Mouse (Mus musculus) right cerebral cortex, postnatal 14 days (tissue): ENCODE measurements at regions not wholly inside any gene's neighbourhood (a gene's known extent, or its start where the extent isn't known, plus 50 kb on each side); places are given as distances from the start of the nearest gene placed in this dataset.

ENCODE experiments used
- DNase-seq: peaks from one replicate; pipeline ENCODE4 v3.0.0; 2022

DNA sequence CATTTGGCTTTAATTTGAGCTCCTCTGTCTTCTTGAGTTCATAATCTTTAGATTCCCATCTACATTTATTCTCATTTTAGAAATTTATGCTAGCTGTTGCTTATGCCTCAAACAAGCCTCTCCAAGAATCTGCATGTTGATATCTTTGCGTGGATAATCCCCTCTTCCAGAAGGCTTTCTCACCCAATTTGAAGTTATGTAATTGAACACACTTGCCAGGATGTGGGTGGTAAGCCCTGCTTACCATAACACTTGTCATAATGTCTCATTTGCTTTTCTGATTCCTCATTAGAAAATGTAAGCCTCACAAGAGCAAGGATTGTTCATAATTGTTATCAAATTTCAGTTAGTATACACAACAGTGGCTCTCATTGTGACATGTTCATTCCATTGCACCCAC lies 266.0 kb downstream of the Olfm4 start:
- no peak for DNase-seq

DNA sequence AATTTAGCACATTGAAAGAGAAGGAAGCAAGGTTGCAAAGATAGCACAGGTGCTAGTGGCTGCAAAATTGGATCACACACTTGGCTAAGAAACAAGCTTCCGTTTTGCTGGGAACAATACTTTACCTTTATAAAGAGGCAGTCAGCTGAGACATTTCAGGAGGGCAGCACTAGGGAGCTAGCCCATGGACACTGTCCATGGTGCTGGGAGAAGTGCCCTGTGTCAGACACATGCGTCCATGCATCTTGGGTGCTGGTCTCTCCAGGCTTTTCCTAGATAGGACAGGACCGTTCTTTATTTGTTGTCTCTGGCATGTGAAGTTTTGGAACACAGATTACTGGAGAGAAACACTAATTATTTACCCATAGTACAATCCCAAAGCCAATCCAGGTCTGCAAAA lies 273.2 kb downstream of the Olfm4 start:
- no peak for DNase-seq

DNA sequence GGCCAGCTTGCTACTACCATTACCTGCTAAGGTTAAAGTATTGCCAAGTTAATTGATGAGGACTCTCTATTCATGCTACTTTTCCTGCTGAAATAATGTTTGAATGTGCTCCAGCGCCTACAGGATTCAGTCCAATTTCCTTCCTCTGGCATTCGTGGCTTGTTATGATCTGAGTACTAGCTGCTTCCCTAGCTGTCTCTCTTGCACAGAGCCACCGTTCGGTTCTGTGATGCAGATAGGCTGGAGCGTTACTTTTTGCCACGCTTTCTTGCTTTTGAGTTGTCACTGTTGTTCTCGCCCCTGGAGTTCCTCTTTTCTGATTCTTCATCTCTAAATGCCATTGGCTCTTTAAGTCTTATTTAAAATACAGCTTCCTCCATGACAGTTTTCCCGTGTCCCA lies 279.3 kb downstream of the Olfm4 start:
- no peak for DNase-seq

DNA sequence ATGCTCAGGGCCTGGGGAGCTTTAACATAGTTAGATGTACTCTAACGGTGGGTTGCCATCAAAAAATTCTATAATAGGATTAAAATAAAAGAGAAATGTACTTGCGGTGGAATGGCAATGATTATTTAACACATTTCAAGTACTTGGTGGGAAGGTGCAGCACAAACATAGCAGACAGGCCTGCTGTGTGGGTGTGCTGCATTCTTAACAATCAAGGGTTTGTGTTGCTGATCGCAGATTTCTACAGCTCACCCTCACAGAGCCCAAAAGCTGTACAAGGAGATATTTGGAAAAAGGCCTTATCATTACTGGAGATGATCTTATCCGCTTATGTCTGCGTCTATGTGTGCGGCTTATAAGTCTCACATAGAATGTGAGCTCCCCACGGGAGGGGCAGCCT lies 281.2 kb downstream of the Olfm4 start:
- DNase-seq: no peak

DNA sequence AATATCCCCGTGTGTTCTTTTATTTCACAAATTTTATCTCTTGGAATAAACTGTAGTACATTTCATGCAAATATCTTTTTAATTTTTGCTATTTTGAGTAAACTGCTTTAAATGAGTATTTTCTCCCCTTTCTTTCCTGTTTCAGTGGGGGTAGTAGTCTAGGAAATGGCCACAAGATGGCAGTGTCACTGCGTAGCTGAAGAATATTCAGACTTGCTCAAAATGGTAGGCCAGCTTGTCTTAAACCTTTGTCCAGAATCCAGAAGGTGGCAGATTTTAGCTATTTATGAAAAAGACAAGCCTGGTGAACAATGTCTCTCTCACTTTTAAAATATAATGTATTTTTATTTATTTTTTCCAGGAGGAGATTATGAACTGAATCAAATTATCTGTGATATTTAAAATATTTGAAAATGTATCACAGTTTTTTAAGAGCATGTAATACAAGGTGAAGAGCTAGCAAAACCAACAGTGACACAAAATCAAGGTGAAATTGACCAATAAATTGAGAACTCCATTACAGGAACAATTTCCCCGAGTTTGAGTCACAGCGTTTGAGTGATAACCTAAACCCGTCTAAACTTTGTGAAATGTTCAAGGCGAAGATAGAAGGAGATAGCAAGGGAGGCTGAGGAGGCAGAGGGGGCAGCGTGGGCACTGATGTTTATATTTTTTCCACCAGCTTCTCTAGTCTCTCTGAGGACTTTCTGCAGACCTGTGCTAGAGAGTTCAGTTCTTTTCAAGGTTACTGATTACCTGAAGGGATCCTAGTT lies 285.5 kb downstream of the Olfm4 start:
- peak; percentile 79 for DNase-seq

DNA sequence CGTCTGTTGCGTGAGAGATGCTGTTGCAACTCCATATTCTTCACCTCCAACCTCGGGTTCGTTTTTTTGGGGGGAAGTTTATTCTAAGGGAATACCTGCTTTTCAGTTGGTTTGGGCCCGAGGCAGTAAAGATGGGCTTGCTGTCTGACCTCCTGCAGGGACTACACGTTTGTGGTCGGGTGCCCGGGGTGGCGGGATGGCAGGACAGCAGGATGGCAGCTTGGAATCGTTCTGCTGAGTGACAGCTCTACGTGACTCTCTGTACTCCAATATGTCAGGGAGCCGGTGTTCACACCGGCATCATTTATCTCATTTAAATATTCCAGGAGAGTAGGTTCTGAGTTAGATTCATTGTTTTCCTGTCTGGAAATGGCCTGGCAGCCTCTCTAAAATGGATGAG lies 286.2 kb downstream of the Olfm4 start:
- DNase-seq: no peak

DNA sequence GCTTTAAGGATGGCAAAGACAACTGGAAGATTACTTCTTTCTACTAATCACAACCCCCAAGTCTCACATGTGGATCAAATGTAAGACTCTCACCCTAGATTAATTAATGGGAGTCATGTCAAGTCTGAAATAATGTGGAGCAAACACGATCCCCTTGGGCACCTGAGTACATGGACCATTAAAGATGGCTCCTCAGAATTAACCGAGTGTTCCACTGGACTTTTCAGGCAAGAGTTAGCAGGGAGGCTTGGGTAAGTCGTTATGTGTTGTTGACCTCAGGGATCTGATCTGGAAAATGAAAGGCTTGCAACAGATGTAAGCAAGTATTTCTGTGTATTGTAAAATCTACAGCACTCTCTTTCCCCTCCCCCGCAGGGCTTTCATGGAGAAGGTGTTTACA lies 296.3 kb downstream of the Olfm4 start:
- DNase-seq: no peak

DNA sequence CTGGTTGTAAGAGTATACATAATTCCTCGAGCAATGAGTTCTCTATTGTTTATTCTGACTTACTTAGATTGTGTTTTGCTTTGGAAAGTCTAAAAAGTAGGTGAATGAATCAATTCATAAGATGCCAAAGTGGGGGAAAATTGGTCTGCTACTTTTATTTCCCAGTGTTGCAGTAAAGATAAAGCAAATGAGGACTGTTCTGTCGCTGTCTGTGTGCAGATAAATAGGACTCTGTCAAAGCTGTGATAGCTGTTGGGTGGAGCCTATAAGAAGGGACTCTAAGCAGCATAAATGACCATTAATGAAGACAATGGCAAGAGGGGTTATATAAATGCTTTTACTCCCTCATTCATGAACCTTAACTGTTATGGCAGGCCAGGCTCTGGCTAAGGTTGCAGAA lies 299.8 kb downstream of the Olfm4 start:
- DNase-seq: no peak

DNA sequence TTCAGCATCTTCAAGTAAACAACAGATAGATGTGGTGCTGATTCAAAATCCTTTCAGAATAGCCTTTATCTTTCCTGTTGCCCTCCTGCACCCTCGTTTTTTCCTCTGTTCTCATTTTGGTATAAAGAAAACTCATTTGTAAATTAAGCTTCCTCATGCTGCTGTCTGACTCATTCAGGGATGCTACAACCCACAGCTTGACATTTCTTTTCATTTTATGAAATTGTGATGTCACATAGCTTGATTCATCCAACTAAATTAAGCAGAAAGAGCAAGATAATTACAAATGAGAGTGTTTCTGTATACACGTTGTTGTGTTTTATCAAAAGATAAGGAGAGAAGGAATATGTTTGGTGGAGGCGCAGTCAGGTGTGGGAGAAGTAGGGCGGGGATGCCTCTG lies 307.5 kb downstream of the Olfm4 start:
- DNase-seq: no peak

DNA sequence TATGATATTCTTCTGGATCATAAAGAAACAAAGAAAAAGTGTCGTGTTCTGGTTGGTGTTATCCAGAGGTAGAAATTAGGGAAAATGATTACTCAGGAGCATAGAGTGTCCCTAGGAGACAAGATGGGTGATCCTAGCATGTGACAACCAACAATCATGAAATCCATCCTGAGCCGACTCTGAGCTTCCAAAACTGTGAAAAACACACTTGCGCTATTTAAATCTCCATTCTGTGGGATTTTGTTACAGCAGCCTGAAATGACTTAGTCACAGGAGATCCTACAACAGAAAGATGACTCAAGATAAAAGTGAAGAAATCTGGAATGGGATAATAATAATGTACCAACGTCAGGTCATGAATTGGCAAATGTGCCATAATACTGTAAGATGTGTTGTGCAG lies 309.5 kb downstream of the Olfm4 start:
- no peak for DNase-seq

DNA sequence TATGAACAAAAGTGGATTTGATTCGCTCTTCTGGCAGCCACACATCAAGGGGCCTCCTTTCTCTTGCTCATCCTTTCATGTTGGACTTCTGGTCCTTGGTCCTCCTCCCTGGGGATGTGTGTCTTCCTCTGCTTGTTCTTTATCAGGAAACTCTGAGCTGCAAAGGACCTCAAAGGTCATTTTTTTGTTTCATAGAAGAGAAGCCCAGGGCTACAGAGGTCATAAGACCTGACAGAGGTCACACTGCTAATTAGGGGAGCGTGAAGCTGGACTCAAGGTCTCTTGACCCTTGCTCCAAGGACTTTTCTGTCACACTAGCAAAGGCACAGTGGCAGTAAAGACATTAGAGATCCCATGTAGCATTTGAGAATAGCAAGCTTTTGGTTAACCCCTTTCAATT lies 345.8 kb downstream of the Olfm4 start:
- DNase-seq: no peak

DNA sequence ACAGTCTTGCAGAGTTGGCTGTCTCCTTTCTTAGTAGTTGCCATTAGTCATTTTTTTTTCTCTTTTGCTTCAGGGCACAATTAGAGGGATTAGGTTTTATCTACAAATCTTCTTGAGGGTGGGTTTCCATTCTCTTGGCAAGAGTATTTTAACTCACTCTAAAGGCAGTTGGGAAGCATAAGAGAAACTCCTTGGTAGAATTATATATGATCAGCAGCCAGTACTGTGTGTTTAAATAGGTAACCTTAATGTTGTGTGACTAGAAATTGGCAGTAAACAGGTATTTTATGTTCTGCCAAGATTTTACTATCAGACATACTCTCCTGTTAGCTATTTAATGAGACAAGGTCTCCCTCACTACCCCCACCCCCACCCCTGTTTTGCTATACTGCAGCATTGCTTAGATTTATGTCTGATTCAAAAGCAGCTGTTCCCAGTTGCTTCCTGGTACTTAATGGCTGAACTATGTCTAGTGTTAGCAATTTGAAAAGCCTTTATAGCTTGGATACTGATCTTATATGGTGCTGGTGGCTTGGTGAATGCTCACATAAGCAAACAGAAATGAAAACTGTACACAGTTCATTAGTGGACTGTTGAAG lies 378.2 kb downstream of the Olfm4 start:
- no peak for DNase-seq

DNA sequence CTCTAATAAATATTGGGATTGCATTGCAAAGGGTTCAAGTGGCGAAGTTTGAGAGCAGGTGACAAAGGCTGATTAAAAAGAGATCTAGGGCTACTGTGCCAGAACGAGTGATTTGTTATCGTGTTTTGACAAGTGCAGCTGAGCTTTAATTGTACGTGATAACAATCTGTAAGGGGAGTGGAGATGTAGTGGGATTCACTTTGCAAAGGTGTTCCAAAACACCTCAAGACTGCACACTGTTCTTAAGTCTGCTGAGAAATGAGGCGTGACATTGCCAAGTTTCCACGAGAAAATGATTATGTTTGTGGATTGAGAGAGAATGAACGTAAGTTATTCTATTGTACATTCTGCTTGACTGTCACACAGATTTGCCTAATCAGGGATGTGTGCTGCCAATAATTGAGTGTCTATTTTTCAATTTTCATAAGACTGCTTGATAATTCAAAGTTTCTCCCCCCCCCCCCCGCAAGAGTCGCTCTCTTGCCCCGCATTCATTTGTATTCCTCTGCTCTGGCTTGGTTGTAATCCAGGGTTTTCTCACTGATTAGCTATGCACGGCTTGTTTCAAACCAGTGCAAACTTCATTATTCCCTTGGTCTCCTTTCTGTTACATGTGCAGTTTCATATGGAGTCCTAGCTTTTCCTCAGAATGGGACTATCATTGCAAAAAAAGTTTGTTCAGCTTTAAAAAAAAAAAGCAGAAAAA lies 385.7 kb downstream of the Olfm4 start:
- no peak for DNase-seq

DNA sequence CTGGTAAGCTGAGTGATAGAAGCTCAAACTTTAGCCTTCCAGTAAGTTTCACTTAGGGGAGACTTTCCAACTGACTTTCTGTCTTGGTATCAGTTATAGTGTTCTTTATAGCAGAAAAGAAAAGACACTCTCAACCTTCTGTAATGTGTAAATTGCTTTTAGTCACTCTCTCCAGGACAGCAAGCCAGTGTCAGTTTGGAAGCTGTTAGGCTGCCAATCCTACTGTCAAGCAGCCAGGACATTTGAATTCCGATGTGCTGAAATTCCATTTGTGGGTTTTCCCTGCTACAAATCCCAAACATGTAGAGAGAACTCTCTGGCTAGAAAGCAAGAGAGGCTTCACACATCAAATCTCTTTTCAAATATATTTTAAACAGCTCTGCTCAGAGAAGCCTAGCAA lies 390.4 kb downstream of the Olfm4 start:
- DNase-seq: no peak

DNA sequence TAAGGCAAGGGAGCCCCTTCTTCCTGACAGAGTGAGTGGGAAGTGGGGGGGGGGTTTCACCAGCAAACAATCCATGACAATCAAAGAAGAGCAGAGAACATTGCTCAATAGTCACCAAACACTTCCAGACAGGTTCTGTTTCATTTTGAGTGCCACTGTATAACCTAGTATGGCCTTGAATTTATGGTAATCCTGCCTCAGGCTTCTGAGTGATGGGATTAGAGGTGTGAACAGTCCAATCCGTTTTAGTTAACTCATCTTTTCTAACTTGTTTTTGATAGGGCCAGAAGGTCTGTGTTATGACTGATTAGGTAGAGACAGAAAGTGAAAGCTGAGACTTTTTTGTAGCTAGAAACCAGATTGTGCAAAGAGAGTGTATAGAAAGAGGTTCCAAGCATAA lies 393.2 kb downstream of the Olfm4 start:
- DNase-seq: no peak

DNA sequence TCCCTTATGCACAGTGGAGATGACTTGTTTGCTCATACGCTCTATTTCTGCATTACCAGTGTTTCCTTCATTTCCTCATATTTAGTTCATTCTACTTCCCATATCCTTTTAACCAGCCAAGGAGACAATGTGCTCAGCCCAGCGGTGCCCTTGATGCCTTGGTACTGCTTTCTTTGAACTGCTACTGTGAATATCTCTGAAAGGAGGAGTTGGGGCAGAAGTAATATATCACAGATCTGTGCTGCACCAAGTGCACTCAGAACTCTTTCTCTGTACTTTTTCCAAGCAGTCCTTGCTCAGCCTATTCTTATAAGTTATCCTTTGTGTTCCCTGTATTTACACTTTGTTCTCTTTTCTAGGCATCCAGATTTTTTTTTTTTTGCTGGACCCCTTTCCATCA lies 407.5 kb downstream of the Olfm4 start:
- no peak for DNase-seq

DNA sequence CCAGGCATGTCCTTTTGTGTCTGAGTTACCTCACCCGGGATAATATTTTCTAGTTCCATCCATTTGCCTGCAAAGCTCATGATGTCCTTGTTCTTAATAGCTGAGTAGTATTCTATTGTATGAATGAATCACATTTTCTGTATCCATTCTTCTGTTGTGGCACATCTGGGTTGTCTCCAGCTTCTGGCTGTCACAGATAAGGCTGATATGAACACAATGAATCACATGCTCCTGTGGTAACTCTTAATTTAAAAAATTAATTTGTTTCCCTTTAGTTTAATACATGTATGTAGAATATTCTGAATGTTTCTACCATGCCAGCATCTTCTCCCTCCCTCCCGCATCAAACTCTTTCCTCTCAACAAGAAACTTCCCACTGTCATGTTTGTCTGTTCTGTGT lies 424.4 kb downstream of the Olfm4 start:
- DNase-seq: no peak

DNA sequence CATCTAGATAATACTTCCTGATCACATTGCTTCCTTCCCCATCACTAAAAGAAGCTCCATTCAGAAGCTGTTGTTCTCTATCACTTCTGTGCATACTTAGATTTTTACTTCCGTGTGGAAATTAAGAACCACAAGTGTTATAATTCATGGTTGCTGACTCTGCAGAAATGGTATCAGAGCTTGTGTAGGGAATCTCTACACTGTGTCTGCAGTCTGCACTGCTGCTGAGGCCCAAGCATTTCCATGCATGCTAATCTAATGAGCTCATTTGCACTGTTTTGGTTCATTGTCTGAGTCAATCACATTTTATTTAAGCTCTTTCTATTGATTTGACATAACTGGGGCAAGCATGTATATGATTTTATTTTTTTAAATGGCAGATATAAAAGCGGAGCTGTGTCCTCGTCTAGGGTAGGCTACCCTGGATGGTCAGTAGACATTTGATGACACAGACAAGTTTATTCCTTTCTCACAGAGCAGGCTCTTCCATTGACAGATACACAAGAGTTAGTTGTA lies 435.0 kb downstream of the Olfm4 start:
- DNase-seq: no peak

DNA sequence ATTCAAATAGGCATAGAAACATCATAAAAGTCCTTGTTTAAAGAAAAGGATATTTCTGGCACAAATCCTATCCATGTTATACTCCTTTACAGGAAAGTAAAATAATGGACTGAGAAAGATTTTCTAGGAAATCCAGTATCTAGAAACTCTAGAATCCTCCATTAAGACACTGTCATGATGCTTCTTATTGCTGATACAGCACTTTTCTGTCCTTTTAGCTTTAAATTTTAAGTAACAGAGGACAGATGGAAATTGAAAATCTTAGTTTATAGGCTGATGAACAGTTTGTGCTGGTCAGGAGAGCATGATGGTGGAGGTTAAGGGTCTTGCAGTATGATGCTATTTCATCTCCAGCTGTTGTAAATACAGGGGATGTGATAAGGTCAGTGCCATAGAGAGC lies 459.9 kb downstream of the Olfm4 start:
- DNase-seq: no peak

DNA sequence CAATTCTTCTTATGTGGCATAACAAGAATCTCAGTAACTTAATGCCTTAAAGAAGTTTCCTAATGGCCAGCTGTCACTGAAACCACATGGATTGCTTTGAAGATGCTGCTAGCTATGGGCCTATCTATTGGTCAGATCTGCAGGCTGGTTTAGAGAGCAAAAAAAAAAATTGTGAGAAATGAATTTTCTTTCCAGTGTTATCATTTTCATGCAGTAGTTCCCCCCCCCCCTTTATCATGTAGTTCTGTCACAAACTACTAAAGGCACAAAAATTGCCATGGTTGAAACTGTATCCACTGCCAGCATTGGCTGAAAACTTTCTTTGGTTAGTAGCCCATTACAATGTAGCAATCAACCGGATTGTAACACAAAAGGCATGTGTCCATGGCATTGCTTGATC lies 487.6 kb downstream of the Olfm4 start:
- no peak for DNase-seq

DNA sequence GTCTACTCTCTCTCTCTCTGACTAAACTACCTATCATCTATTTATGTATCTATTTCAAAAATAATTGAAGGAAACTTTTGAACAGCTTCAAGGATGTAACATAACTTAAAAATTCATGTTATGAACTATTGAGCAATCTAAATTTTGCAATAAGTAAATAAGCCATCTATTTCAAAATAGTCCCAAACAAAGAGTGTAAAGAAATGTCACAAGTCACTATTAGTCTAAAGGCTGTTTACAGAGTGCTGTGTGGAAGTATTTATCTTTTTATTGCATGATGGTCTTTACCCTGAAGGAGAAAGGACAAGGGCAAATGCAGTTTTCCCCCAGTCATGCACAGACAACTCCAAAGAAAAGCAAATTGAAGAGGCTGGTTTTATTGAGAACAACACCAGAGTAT lies 496.0 kb downstream of the Olfm4 start:
- DNase-seq: no peak

DNA sequence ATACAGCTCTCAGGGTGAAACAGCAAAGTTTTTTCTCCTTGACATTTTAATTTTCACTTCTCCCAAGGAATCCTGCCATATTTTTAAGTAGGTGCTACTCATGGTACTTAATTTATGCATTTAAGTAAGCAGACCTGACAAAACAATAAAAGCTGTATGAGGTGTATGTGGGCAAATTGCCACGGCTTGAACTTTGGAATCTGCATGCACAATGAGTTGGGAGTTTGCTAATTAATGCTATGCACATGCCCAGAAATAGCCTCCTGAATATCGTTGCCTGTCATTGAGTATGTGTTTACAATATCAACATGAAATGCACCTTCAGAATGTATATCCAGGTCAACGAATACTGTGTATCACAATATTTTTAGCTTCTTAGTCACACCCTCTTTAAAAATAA lies 498.9 kb downstream of the Olfm4 start:
- DNase-seq: no peak

DNA sequence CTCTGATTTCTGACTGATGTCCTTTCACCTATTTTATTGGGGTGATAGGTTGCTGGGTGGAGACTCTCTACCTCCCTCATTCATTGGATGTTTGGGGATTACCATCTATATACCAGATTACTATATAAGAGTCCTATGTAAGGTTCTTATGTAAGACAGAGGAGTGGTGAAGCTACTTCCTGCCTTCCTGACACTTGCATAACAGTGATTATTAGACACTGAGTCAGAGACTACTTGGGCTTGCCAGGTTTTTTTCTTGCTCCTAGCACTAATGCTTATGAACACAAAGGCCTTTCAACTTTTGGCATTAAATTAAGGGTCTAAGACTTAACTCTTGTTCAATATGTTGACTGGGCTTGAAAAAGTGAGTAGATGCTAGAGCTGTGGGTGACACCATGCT lies 500.4 kb downstream of the Olfm4 start:
- no peak for DNase-seq

DNA sequence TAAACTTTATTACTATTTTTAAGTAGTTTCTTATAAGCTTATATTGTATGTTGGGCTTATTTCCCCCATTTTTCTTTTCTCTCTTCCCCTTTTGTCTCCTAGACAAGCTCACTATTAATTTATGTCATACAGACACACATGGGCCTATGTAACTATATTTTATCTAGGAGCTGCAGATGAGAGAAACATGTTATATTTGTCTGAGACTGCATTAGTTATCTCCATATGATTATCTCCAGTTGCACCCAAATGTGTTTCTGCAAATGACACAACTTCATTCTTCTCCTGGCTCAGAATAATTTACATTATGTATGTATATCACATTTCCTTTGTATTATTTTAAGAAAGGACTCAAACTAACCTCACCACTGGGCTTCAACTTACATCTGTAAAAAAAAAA lies 501.3 kb downstream of the Olfm4 start:
- DNase-seq: no peak
